Mouse (Mus musculus): Measurements from ENCODE around the gene 1500009L16Rik. TPM values are rescaled to one million over a fixed set of nuclear protein-coding genes. Genes with fewer than 3 reads are reported as not detected.

1500009L16Rik gene
- polyA plus RNA-seq, 1 experiment = not detected

DNA sequence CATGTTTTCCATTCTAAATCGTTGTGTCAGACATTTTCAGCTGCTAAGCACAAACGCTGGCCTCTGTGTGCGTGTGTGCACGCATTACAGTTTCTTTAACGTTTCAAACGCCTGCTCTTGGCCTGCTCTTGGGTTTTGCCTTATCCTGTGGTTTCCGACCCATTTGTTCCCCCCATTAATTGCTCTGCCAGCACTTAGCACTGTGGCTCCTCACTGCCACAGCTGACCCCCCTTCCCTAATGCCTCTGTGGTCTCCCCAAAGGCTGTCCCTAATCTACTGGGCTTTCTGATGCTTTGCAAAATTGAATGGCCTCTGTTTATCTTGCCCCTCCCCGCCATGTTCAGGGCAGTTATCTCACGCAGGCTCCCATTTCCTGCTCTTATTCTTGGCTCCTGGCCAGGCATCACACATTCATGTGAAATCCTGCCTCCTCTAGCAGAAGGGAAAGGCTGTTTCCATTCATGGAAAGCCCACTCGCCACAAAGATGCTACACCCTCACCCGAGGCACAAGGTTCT, 82.6 kb downstream of the 1500009L16Rik start:
- Histone ChIP-seq H3K36me3 (ENCODE audit: control insufficient read depth, insufficient read depth) (no peaks in the 10 kb centered on the region), H3K4me3 (no peak overlapping the region), H3K79me2 (ENCODE audit: control insufficient read depth, insufficient read depth) (no peaks in the 10 kb centered on the region), H3ac (ENCODE audit: control insufficient read depth, insufficient read length) (no peak overlapping the region), H3K27me3 (ENCODE audit: control insufficient read depth, insufficient read depth, insufficient read length) (no peaks in the 10 kb centered on the region), H3K4me2 (ENCODE audit: low read depth) (no peak overlapping the region)
- TF ChIP-seq MYOG (IDR thresholded peaks at IDR 0.05; ENCODE audit: control insufficient read depth in 1 of 3, insufficient read depth in 1 of 3, insufficient read length in 2 of 3, low read depth in 2 of 3) (peak in 1 of 3 experiments; percentile 43), MYOD1 (IDR thresholded peaks at IDR 0.05; ENCODE audit: control insufficient read depth in 1 of 3, insufficient read length in 2 of 3, low read depth in 2 of 3) (peak in 1 of 3 experiments; percentile 18), POLR2AphosphoS2 (IDR thresholded peaks at IDR 0.05; ENCODE audit: insufficient read length, low read depth) (no peak), CEBPB (IDR thresholded peaks at IDR 0.05; ENCODE audit: insufficient read depth, poor library complexity, severe bottlenecking) (no peak), MAX (IDR thresholded peaks at IDR 0.05; ENCODE audit: low read depth) (no peak), POLR2A (IDR thresholded peaks at IDR 0.05; ENCODE audit: insufficient read length, low read depth) (no peak)

DNA sequence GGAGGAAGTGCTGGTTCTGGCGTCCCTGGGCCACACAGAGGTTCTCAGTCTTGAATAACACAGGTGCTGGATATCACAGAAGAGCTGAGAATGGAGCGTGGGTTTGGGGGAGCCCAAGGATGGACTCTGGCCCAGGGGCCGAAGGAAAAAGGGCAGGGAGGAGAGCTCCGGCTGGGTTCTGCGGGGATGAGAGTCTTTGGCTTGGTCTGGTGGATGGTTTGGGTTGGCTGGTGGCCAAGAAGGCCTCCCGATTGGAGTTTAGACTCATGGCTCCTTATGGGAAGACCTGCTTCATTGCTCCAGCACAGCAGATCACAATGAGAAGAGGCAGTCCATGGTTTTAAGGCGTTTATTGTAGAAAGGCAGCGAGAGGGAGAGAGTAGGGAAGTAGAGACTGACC, 84.6 kb downstream of the 1500009L16Rik start:
- Histone ChIP-seq H3K4me2 (ENCODE audit: low read depth) (no peak overlapping the region), H3ac (ENCODE audit: control insufficient read depth, insufficient read length) (no peak overlapping the region), H3K27me3 (ENCODE audit: control insufficient read depth, insufficient read depth, insufficient read length) (peaks cover under 1% of the 10 kb centered on the region), H3K36me3 (ENCODE audit: control insufficient read depth, insufficient read depth) (no peaks in the 10 kb centered on the region), H3K79me2 (ENCODE audit: control insufficient read depth, insufficient read depth) (no peaks in the 10 kb centered on the region), H3K4me3 (no peak overlapping the region)
- TF ChIP-seq MAX (IDR thresholded peaks at IDR 0.05; ENCODE audit: low read depth) = no peak
- TF ChIP-seq POLR2AphosphoS2 (IDR thresholded peaks at IDR 0.05; ENCODE audit: insufficient read length, low read depth) = no peak
- TF ChIP-seq TCF3 (IDR thresholded peaks at IDR 0.05; ENCODE audit: insufficient read length, low read depth) = no peak

Other genes starting within 250 kb of the 1500009L16Rik start
- 71.8 TPM for gene Aldh1l2, start 188.7 kb upstream of the 1500009L16Rik start, polyA plus RNA-seq (2012; fragmentation: generic; extraction: Trizol)
- 7.2 TPM for gene Washc4, start 179.1 kb upstream of the 1500009L16Rik start, polyA plus RNA-seq (2012; fragmentation: generic; extraction: Trizol)
- 11.6 TPM for gene Appl2, start 74.1 kb upstream of the 1500009L16Rik start, polyA plus RNA-seq (2012; fragmentation: generic; extraction: Trizol)